In genomic region chr5:31094799-31095691, GRCm38 (mm10) we compare ENCODE assay signal across 8 mouse cellular contexts. TPM values are rescaled to one million over a fixed set of nuclear protein-coding genes. Genes with fewer than 3 reads are reported as not detected.
A peak's percentile ranks its signal among the peaks of the same experiment; 100 is the strongest.
DNase-seq lines count a peak whose midpoint lies in the region; ATAC-seq lines count a peak whose summit lies in the region.

No protein-coding gene starts in this region.

- H3K27me3 ChIP-seq in forebrain, embryonic 12.5 days: peaks cover 88% of the 10 kb centered on the region

- H3K9me3 ChIP-seq in forebrain, embryonic 12.5 days: no peaks in the 10 kb centered on the region

- H3K36me3 ChIP-seq in forebrain, embryonic 12.5 days (replicated peaks): no peaks in the 10 kb centered on the region

- H3K4me1 ChIP-seq in forebrain, embryonic 12.5 days: peaks cover 35% of the 10 kb centered on the region

- peak overlapping the region; percentile 61 for H3K4me2 ChIP-seq in forebrain, embryonic 12.5 days

- peak overlapping the region; percentile 27 for H3K4me3 ChIP-seq in forebrain, embryonic 12.5 days (replicated peaks)

- ATAC-seq in forebrain, embryonic 12.5 days (ENCODE audit: low FRiP score): peak; percentile 22; the same call in 1 of the 2 replicates
- peak; percentile 85 to 92 for ATAC-seq in hematopoietic stem cell, adult 5-6 weeks (replicated peaks in 1 of 2; ENCODE audit: insufficient read depth in 1 of 2, low FRiP score in 2 of 2, low TSS enrichment in 1 of 2, low read depth in 1 of 2, poor library complexity in 2 of 2, severe bottlenecking in 2 of 2)
- ATAC-seq in megakaryocyte, adult 5-6 weeks (ENCODE audit: poor library complexity, severe bottlenecking): peak; percentile 96

- intact Hi-C loops in left cerebral cortex, postnatal 25 days (cut with DNase I): loop anchor here (1.0 kb wide), 1 partner anchor 102 kb away; no protein-coding TSS in a partner anchor

- WGBS in forebrain, embryonic 12.5 days: under 1% methylated on average over 59 of the region's 59 CpGs

- no peak overlapping the region for H3K27ac ChIP-seq in forebrain, embryonic 12.5 days

- DNase-seq in B cell, adult 2 months: peak; percentile 90 to 92
- DNase-seq in R1 (ENCODE audit: low read depth, low spot score): peak; percentile 79
- peak; percentile 65 to 82 for DNase-seq in left cerebral cortex, postnatal 25 days (ENCODE audit: low spot score in 2 of 2)
- peak; percentile 59 for DNase-seq in right cerebral cortex, postnatal 14 days
- DNase-seq in adipocyte (ENCODE audit: low spot score): no peak

- peak overlapping the region; percentile 9; the same call in 1 of the 2 replicates for H3K9ac ChIP-seq in forebrain, embryonic 12.5 days

RNA-seq across cellular contexts. Expression of gene Dnajc5g, which starts 11.0 kb away (rescaled TPM):
- not detected in 2 replicates for polyA plus RNA-seq in forebrain, embryonic 12.5 days (2016; fragmentation: Nextera tagmentation; extraction: Ambion mirVana)
- not detected in 2 replicates for total RNA-seq in hematopoietic stem cell, adult 5-6 weeks (2017)
- not detected for total RNA-seq in left cerebral cortex, postnatal 25 days (2021)
- not detected in 2 replicates for total RNA-seq in megakaryocyte, adult 5-6 weeks (2015)
- total RNA-seq in megakaryocyte, adult 5-6 weeks (2017): not detected in 2 replicates

RNA-seq across cellular contexts. Expression of gene Slc30a3, which starts 13.0 kb away (rescaled TPM):
- 2.3 and 2.9 TPM in 2 replicates for polyA plus RNA-seq in forebrain, embryonic 12.5 days (2016; fragmentation: Nextera tagmentation; extraction: Ambion mirVana)
- not detected in 2 replicates for total RNA-seq in hematopoietic stem cell, adult 5-6 weeks (2017)
- total RNA-seq in left cerebral cortex, postnatal 25 days (2021): 100 to 1,000 TPM; 163 to 170 TPM
- total RNA-seq in megakaryocyte, adult 5-6 weeks (2015): not detected in 2 replicates
- not detected in 2 replicates for total RNA-seq in megakaryocyte, adult 5-6 weeks (2017)

RNA-seq across cellular contexts. Expression of gene Trim54, which starts 21.5 kb away (rescaled TPM):
- not detected in 2 replicates for polyA plus RNA-seq in forebrain, embryonic 12.5 days (2016; fragmentation: Nextera tagmentation; extraction: Ambion mirVana)
- total RNA-seq in hematopoietic stem cell, adult 5-6 weeks (2017): not detected in 2 replicates
- total RNA-seq in left cerebral cortex, postnatal 25 days (2021): 1 to 10 TPM; 2.5 to 4.0 TPM
- not detected in 2 replicates for total RNA-seq in megakaryocyte, adult 5-6 weeks (2015)
- total RNA-seq in megakaryocyte, adult 5-6 weeks (2017): not detected in 2 replicates

RNA-seq across cellular contexts. Expression of gene Cad, which starts 40.5 kb away (rescaled TPM):
- 45.4 and 54.1 TPM in 2 replicates for polyA plus RNA-seq in forebrain, embryonic 12.5 days (2016; fragmentation: Nextera tagmentation; extraction: Ambion mirVana)
- total RNA-seq in hematopoietic stem cell, adult 5-6 weeks (2017): 22.2 and 33.5 TPM in 2 replicates
- 10 to 100 TPM; 17.4 to 25.5 TPM for total RNA-seq in left cerebral cortex, postnatal 25 days (2021)
- 5.1 and 9.4 TPM in 2 replicates for total RNA-seq in megakaryocyte, adult 5-6 weeks (2015)
- 5.4 and 7.5 TPM in 2 replicates for total RNA-seq in megakaryocyte, adult 5-6 weeks (2017)

RNA-seq across cellular contexts. Expression of gene Ucn, which starts 43.6 kb away (rescaled TPM):
- polyA plus RNA-seq in forebrain, embryonic 12.5 days (2016; fragmentation: Nextera tagmentation; extraction: Ambion mirVana): not detected in 2 replicates
- not detected in 2 replicates for total RNA-seq in hematopoietic stem cell, adult 5-6 weeks (2017)
- total RNA-seq in left cerebral cortex, postnatal 25 days (2021): 1 to 10 TPM; 1.5 to 2.2 TPM
- not detected in 2 replicates for total RNA-seq in megakaryocyte, adult 5-6 weeks (2015)
- not detected in 2 replicates for total RNA-seq in megakaryocyte, adult 5-6 weeks (2017)

Comparison
In these comparisons a context has a peak if more than half of its experiments do, and no peak if none do; other contexts are left out.
1. ATAC-seq: peak in every context shown above with its lines; median percentile 96 in megakaryocyte, adult 5-6 weeks; 88 in hematopoietic stem cell, adult 5-6 weeks; 22 in forebrain, embryonic 12.5 days.
2. RNA of gene Slc30a3, which starts 13.0 kb away (total RNA-seq): 163 to 170 TPM in left cerebral cortex, postnatal 25 days; not detected in hematopoietic stem cell, adult 5-6 weeks and not detected in megakaryocyte, adult 5-6 weeks; every median in the first group is over 100 times any median in the second.